Mouse (Mus musculus): ENCODE data around the gene Rbm10. TPM values are rescaled to one million over a fixed set of nuclear protein-coding genes. Genes with fewer than 3 reads are reported as not detected.

Gene Rbm10
- total RNA-seq, 2 experiments from 2014 or later: 31.1 to 38.4 TPM

Other genes with a start within 250 kb of the Rbm10 start
- gene Jade3, start 191.8 kb upstream of the Rbm10 start, total RNA-seq (2021): 1 to 10 TPM; 4.8 to 5.4 TPM
- gene Rgn, start 67.7 kb upstream of the Rbm10 start, total RNA-seq (2021): 1 to 10 TPM; 1.6 to 3.5 TPM
- 100 to 1,000 TPM; 292 to 346 TPM for gene Ndufb11, start 116 bp downstream of the Rbm10 start, total RNA-seq (2021)
- gene Uba1, start 40.8 kb downstream of the Rbm10 start, total RNA-seq (2021): 100 to 1,000 TPM; 423 to 486 TPM
- 100 to 1,000 TPM; 149 to 163 TPM for gene Cdk16, start 70.5 kb downstream of the Rbm10 start, total RNA-seq (2021)
- 10 to 100 TPM; 25.6 to 27.0 TPM for gene Usp11, start 86.4 kb downstream of the Rbm10 start, total RNA-seq (2021)
- gene Araf, start 180.3 kb downstream of the Rbm10 start, total RNA-seq (2021): 100 to 1,000 TPM; 112 to 114 TPM

All from adrenal gland, postnatal 36 days (tissue).